Mouse (Mus musculus) gastrocnemius, adult 8-10 months (tissue): ENCODE results near the gene Lamb2. TPM values are rescaled to one million over a fixed set of nuclear protein-coding genes. Genes with fewer than 3 reads are reported as not detected.

ENCODE experiments used
- DNase-seq, 2 experiments: peaks; one replicate each; pipeline ENCODE4 v3.0.0; 2022; ENCODE audit warnings: low spot score in 2 of 2
- total RNA-seq, 4 experiments: library from RNA; stranded (reverse); gene quantifications; 2 replicates each; pipeline ENCODE4 v1.2.4; 2022

Lamb2 gene
- total RNA-seq = 100 to 1,000 TPM; 112 to 139 (median 128) TPM

- DNase-seq = peak in 1 of 2 experiments; percentile 37
Measured at GRCm38 (mm10) chr9:108479721-108480351, at the start of gene Lamb2. TSS of gene Lamb2 (plus strand) at chr9:108479736.

- no peak for DNase-seq
Measured at GRCm38 (mm10) chr9:108431431-108432067, 48.0 kb upstream of the Lamb2 start.

DNA sequence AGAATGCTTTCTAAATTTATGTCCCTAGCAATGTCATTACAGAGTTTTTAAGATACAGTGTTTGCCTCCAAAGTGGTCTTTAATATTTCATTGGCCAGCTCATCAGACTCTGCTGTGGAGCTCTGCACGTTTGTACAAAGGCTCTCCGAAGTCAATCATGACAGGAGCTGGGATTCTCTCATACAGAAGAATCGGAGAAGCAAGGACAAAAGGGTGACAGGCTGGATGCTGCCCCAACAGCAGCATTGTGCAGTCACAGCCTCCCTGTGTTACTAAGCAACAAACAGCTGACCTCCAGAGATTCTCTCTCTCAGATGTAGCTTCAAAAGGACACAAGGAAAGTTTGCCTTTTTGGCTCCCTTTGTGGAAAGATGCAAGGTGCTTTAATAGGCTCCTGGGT lies 43.4 kb upstream of the Lamb2 start, which contains the start of gene BC048562:
TSS of gene BC048562 (plus strand) at position 301 of the 400 bp plus-strand sequence.
- DNase-seq = no peak

- no peak for DNase-seq
Measured at GRCm38 (mm10) chr9:108439176-108439575, 40.4 kb upstream of the Lamb2 start.

DNA sequence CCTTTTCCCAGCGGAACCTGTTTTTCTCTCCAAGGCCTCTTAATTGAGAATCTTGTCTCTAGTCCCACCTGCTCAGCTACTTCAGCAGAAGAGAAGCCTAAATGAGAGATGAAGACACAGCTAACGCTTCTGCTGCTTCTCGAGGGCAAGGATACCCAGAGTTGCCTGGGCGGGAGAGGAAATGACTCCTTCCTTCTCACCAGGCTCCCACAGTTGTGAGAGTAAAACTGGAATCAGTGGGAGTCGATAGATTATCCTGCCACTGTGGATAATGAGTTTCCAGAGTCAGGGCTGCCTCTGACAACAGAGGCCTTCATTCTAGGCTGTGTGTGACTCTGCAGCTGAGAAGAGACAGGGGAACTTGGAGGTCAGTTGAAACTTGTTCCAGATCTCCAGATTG lies 39.1 kb upstream of the Lamb2 start:
- DNase-seq = no peak

DNA sequence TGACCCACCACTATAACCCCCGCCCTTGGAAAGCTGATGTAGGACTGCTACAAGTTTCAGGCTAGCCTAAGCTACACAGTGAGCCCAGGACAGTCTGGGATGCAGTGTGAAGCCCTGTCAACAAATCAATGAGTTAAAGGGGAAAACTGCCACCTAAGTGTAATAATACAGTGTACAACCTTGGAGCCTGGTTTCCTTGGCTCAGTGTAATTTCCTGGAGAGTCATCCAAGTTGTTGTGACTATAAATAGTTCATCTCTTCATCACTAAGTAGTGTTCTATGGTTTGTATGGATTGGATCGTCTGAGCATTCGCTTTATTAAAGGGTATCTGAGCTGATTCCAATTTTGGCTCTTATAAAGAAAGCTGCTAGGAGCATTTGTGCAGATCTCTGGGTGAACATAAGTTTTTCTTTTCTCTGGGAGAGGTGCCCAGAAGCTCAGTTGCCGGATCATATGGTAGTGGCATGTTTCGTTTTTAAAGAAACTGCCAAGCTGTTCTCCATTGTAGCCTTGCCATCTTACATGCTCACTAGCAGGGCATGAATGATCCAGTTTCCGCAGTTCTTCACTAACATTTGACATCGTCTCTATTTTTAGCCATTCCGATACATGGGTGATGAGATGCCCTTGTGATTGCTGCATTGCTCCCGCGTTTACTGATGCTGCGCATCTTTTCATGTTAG lies 38.2 kb upstream of the Lamb2 start:
- no peak for DNase-seq

DNA sequence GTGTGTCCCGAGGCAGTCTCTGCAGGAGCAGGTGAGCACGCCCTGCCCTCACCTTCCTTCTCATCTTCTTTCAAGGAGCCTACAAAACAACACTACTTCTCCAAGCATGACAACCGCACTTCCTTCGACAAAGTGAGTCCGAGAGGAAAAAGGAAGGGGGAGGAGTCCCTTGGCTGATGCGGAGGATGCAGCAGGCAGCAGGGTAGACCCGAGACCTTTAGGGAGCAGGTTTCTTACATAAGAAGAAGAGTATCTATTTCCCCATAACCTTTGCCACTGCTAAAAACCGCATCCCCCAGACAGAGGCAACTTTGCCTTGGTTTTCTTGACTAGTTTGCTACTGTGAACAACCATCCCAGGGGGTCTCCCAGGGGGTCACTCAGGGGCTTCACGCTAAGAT lies 34.4 kb upstream of the Lamb2 start:
- DNase-seq = no peak

- no peak for DNase-seq
Measured at GRCm38 (mm10) chr9:108449860-108450259, 29.7 kb upstream of the Lamb2 start.

GRCm38 (mm10) chr9:108450292-108451169 lies 29.0 kb upstream of the Lamb2 start:
- no peak for DNase-seq

GRCm38 (mm10) chr9:108451170-108451493 lies 28.4 kb upstream of the Lamb2 start:
- DNase-seq = no peak

- DNase-seq = no peak
Measured at GRCm38 (mm10) chr9:108451519-108452160, 27.9 kb upstream of the Lamb2 start.

- DNase-seq = peak; percentile 73 to 76
Measured at GRCm38 (mm10) chr9:108452291-108452906, 27.1 kb upstream of the Lamb2 start.

DNA sequence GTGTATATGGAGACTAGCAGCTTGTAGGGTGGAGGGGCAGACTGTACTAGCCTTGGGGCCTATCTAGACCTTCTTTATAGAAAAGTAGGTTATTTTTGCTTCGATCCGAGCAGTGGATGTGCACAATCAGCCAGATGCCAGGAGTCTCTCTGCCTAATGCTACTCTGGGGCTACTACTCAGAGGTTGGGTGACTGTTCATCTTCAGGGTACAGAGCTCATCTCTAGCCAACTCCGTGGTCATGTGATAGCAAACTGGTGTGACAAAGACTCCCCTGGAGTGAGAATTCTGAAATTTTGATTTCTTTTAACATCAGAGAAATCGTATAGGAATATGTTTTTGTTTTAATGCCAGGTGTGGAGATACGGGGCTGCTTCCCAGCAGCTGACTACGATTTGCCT lies 26.6 kb upstream of the Lamb2 start:
- DNase-seq = no peak

DNA sequence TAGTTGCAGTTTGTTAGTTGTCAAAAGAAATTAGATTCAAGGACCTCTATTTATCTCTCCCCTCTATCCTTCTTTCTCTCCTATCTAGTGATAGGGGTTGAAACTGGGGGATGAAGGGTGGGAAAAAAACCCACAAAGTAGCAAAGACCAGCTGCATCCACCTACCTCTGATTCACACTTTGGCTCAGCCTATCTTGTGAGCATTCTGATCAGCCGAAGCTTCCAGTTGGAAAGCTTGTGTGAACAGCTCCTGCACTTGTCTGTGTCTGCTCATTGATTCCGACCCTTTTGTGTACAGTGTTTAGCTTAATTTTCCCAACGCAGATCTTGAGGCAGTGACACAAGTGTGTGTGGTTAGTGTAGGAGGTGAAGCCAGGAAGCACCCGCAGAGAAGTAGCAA lies 26.1 kb upstream of the Lamb2 start:
- DNase-seq = no peak

- DNase-seq = no peak
Measured at GRCm38 (mm10) chr9:108454429-108454828, 25.1 kb upstream of the Lamb2 start.

DNA sequence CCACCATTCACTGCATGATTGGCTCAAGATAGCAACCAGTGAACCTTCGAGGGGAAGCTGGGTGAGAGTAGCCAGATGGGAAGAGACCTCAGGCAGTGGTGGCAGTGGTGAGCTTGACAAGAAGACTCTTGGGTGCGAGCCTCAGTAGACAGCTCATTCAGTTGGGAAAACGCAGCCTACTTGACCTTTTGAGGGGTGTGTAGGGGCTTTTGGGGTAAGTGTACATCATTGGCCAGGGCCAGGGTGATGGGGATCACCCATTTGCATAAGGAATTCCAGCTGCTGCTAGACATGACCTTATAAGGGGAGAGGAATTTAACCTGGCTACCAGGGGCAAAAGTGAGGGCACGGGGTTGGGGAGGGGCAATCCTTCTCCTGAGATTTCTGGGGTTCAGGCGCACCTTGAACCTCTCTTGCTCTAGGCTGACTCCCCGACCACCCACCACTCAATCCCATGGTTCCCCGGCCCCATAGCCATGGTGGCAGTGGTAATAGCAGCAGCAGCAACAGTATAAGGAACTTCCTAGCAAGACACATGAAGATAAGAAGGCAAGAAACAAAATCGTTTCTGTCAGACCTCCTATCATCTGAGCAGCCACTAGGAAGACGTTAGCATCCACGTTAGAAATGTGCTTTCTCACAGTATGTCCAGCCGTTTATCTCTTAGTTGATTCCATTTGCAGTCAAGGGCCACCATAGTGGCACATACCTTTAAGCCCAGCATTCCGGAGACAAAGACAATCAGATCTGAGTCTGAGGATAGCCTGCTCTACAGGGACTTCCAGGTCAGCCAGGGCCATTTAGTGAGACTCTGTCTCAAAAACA lies 23.6 kb upstream of the Lamb2 start:
- DNase-seq = no peak

- no peak for DNase-seq
Measured at GRCm38 (mm10) chr9:108456953-108457352, 22.6 kb upstream of the Lamb2 start.

GRCm38 (mm10) chr9:108459939-108460318 lies 19.6 kb upstream of the Lamb2 start:
- DNase-seq = no peak

DNA sequence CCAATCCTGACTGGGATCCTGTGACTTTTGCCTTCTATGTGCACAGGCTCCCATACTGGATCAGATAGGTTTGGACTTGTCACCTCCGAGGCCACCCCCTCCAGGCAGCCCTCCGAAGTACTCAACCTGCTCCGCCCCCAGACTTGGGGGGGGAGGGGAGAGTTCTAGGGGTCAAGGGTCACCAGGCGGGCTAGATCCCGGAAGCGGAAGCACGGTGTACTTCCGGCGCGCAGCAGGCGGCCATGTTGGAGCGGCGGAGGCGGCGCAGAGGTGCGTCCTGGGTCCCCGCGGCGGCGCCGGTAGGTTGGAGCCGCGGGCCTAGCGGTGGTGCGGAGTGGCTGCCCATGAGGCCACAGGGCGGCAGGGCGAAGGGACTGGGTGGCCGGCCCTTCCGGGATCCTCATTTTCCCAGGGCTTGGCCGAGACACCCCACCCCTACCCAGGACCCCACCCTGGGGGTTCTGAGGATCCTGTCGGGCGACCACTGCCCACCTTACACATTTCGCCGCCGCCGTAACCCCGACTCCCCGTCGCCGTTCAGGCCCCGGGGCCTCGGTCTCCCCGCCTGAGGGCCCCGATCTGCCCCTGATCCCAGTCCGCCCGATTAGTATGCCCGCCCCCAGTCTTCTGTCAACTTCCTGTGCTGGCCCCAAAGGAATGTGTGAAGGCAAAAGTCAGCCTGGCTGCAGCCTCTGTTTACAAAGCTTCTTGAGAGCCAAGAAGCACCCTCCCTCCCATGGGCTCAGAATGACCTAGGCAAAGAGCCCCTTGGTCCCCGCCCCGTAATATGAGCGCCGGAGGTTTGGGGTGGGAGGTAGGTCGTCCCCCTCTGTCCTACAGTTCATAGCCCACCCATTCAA lies 19.0 kb upstream of the Lamb2 start, which contains the start of gene Ccdc71:
TSS of gene Ccdc71 (plus strand) at position 209 of the 860 bp plus-strand sequence.
- DNase-seq = peak; percentile 79 to 84
